Mouse (Mus musculus) urinary bladder, postnatal 36 days (tissue): Measurements from ENCODE around the gene Zbtb9.

Source experiments
- DNase-seq, 2 experiments: peaks; one replicate each; pipeline ENCODE4 v3.0.0; 2022; ENCODE audit warnings: low spot score in 2 of 2, mixed read lengths in 1 of 2

Zbtb9 gene

DNA sequence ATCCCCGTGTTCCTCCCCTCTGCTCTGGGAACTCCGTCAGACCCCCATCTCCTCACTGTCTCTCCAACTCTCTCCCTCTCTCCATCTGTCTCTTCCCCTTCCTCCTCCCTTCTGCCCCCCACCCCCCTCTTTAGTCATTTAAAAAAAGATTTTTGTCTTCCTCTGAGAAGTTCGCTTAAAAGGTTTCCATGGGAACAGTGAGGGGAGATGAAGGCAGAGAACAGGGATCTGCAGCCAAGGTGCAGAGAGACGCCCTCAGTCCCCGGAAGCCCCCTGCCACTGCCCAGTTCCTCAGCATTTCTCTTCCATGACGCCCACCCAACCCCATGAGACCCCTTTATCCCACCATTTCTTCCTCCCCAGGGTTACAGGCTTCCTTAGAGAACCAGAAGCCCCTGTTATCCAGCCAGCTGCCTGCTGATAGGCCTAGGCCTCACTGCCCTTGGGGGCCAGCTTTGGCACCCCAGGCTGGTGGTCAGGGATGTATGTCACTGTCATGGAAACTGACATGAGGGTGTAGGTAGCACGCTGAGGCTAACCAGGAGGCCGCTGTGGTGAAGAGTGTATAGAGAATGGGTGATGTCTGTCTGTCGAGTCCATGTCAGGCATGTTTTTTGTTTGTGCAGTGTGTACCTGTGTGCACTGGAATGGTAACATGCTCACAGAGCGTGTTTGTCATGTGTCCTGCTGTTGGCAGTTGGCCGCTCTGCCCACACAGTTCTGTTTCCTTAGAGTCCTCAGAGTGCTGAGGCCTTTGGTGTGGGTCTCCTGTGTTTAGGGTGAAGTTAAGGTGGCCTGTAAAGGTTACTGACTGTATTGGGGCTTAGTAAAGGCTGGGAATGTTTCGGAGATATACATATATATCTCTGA, 25.5 kb upstream of the Zbtb9 start:
- DNase-seq = no peak

DNA sequence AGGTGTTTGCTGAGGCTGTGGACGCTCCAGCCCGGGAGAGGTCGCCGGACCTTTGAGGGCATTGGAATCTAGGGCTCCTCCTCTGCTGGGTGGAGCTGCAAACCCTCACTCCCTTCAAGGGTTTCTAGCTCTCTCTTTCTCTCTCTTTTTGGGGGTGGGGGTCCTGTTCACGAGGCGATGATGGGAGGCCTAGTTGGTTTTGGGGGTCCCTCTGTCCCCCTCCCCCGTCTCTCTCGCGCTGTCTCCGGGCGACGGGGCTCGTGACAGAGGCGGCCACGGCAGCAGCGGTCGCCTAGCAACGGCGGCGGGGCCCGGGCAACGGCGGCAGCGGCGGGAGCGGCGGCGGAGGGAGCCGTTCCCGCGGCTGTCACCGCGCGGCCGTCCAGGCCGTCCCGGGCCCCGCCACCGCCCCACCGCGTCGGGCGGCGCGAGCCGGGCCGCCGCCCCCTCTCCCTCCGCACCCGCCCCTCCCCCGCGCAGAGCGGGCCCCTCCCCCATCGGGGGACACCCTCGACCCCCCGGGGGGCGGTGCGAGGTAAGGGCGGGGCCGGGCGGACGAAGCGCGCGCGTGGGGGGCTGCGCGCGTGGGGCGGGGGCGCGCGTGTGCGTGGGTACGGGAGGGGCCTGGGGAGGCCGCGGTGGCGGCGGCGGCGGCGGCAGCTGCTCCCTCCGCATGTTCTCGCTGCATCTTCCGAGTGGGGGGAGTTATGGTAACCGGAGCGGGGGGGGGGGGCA, 24.5 kb upstream of the Zbtb9 start:
- peak; percentile 28 to 33 for DNase-seq

DNA sequence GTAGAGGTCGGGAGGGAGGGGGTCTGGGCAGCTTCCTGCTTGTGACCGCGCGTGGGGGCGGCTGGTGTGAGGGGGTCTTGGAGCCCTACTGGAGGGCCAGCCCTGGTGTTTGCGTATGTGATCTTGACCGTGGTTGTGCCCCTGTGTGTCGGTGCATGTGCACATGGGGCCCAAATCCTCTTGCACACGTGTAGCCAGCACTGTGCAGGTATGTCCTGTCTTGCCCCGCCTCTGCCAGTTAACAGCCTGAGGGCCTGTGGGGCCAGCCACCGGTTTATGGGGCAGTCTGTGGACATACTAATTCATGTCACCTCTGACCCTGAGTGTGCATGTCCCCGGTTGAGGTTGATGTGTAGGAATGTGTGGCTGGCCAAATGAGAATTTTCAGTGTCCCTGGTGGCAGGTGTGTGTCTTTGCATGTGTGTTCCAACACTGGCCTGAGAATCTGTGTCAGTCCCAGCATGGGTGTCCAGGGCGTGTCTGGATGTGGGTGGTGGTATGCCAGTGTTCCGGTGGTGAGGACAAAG, 23.9 kb upstream of the Zbtb9 start:
- no peak for DNase-seq

DNA sequence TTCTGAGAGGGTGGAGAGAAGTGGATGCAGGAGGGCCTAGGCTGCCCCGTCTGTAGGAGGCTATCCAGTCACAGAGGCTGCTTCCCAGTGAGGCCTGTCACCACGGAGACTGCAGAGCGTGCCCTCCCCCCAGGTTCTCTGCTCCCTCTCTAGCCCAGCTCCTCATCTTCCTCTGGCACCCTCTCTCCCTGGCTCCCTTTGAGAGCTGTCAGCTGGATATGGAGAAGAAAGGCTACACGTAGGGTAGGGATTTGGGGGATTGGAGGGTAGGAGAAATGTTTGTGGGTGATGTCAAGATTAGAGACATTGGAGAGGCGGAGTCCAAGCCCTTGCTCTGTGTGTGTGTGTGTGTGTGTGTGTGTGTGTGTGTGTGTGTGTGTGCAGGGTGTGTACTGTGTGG, 23.1 kb upstream of the Zbtb9 start:
- DNase-seq = no peak

DNA sequence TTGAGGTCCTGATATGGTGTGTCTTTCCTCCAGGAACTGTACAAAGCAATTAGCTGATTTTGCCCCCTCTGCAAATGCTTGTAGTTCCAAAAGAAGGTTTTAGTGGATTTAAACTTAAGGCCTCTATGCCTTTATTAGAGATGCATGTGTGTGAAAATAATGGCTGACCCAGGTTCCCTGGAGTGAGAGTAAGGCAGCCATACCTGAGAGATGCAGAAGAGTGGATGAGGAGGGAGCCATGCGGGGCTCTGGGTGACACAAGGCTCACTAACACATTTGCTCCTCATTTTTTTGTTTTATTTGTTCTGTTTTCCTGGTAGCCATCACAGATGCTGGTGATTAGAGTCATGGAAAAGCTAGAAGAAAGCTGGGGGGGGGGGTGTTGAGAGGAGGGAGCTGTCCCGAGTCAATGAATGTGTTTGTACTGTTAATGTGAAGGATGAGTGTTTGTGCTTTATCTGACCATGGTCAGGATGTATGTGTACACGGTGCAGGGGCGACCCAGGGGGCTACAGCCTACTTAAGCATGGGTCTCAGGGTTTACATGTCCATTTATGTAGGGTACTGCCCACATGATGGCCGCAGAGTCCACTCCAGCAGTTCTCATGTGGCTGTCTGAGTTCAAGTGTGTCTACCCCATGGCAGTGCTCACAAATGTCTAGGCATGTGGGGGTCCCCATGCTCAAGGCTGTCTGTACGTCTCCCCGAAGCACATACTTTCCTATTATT, 22.2 kb upstream of the Zbtb9 start:
- no peak for DNase-seq

DNA sequence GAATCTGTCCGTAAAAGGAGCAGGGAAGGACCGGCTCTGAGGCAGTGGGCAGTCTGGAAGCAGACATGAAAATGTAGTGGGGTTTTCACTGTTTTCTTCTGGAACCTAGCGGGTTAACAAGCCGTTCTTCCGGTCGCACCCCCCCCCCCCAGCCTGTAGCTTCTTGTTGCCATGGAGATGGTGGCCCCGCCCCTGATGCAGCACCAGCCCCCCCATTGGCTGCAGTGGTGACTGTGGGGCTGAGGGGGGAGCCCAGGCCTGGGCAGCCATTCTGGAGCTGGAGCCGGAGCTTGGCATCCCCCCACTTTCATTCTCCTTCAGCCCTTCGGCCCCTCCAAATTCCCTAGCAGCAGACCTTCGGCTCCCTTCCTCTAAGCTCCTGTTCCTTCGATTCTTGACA, 21.6 kb upstream of the Zbtb9 start:
- DNase-seq = no peak

DNA sequence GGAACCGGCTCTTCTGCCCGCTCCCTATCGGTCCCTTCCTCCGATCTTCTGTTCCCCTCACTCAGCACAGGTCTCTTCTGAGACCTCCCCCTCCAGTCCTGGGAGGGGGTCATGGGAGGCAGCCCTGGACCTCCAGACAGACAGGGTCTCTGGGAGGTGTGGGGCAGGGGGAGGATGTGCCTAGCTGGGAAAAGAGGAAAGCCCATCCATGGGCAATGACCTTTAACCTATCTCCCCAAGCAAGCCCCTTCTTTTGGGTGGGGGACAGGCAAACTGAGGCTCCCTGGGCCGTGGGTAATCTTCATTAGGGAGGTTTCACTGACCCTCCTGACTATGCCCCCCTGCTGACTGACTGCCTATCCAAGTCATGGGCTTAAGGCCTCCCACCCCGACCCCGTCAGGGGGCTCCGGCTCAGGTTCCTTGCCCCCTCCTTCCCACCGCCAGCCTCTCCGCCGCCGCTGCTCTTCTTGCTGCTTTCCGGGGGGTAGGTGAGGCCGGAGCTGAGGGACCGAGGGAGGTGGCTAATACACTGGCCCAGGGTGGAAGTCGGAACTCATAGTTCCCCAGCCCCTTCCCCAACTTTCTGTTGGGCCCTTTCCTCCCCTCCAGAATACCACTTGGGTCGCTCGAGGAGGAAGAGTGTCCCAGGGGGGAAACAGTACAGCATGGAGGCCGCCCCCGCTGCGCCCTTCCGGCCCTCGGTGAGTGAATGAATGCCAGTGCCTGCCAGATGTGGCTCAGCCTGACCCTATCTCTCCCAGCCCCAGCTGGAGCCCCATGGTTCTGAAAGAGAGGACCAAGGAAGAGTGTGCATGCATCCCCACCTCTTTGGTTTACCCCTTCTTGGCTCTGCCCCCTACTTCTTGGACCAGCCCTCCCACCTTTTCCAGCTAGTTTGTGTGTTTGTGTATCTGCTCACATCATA, 20.8 kb upstream of the Zbtb9 start:
- DNase-seq = no peak

DNA sequence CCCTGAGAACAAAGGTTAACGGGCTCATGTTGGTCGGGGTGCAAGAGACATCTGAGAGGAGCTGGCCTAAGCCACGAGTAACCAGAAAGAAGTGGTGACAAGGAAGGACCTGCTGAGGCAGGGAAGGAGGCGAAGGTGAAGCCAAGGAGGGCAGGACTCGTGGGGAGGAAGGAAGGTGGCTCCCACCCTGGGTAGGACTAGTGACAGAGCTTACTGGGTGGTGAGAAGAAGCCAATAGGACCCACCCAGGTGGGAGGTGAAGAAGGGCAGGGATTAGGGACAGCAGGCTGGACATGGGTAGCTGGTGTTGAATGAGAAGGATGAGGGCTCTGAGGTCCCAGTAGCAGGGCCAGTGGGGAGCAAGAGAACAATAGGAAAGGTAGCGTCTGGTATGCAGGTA, 19.8 kb upstream of the Zbtb9 start:
- DNase-seq = no peak

DNA sequence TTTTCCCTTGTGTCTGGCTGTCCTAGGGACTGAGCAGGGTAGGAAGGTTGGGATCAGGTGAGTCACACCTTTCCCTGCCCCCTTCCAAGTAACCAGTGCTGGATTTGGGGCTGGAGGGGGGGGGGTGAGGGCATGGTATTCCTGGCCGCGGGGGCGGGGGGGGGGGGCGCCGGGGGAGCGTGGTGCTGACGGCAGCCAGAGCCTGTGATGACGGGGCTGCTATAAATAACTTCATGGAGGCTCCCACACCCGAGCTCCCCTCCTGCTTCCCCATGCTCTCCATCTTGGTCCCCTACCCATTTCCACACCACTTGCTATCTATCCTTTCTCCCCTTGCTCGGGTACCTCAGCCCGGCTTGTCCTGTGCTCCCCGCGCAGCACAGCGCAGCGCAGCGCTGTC, 19.2 kb upstream of the Zbtb9 start:
- DNase-seq = no peak

DNA sequence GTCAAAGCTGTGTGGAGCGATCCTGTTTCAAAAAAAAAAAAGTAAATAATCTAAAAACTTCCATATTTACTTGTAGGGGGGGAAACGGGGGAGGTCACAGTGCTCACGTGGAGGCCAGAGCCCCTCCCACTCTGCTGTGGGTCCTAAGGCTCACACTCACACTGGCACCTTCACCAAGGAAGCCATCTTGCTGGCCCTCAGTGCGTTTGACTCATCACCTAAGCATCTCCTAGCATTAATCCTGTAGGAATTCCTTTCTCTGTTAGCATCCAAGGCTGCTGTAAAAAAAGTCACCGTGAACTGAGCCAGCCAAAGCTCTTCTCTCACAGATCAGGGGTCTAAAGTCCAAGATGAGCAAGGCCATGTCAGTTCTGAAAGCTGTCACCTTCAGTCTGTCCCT, 16.7 kb upstream of the Zbtb9 start:
- DNase-seq = no peak

DNA sequence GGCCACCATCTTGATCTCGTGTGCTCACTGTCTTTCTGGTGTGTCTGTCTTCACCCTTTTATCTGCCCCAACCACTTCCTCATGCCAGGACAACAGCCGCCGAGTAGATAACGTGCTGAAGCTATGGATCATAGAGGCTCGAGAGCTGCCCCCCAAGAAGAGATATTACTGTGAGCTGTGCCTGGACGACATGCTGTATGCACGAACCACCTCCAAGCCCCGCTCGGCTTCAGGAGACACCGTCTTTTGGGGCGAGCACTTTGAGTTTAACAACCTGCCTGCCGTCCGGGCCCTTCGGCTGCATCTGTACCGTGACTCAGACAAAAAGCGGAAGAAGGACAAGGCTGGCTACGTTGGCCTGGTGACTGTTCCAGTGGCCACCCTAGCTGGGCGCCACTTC, 16.1 kb upstream of the Zbtb9 start:
- no peak for DNase-seq

DNA sequence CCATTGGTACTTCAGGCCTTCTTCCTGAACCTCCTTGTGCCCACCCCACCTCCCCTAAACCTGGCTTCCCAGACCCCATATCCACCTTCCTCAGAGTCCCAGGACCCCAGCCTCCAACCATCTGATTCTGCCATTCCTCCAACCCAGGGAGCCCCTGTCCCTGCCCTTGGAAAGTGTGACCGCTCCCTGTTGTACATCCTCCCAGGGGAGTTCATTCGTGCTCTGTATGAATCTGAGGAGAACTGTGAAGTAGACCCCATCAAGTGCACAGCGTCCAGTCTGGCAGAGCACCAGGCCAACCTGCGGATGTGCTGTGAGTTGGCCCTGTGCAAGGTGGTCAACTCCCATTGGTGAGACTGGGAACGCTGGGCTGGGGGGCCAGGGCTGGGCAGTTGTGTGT, 15.1 kb upstream of the Zbtb9 start:
- DNase-seq = no peak

DNA sequence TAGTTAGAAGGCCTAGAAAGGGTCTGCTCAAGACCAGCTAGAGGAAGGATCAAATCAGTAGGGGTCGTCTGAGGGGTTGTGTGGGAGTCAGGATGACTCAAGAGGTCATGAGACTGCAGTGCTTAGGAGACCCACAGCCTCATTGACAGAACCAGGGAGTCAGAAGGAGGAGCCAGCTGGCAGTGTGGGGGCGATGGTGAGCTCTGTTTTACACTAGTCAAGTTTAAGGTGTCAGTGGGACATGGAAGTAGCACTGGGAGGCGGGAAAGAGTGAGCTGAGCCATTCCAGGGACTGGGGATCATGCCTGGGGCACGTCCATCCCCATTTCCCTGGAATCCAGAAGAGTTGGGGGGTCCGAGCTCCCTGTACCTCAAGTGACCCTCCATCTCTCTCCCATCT, 14.1 kb upstream of the Zbtb9 start:
- no peak for DNase-seq

DNA sequence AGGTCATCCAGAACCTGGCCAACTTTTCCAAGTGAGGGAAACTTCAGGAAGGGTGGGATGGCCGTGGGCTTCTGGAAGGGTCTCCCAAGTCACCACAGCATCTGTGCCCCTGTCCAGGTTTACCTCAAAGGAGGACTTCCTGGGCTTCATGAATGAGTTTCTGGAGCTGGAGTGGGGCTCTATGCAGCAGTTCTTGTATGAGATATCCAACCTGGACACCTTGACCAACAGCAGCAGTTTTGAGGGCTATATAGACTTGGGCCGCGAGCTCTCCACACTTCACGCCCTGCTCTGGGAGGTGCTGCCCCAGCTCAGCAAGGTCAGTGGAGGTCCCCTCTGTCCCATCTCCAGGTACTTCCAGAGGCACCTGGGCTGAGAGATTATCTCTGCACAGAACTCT, 13.2 kb upstream of the Zbtb9 start:
- no peak for DNase-seq

DNA sequence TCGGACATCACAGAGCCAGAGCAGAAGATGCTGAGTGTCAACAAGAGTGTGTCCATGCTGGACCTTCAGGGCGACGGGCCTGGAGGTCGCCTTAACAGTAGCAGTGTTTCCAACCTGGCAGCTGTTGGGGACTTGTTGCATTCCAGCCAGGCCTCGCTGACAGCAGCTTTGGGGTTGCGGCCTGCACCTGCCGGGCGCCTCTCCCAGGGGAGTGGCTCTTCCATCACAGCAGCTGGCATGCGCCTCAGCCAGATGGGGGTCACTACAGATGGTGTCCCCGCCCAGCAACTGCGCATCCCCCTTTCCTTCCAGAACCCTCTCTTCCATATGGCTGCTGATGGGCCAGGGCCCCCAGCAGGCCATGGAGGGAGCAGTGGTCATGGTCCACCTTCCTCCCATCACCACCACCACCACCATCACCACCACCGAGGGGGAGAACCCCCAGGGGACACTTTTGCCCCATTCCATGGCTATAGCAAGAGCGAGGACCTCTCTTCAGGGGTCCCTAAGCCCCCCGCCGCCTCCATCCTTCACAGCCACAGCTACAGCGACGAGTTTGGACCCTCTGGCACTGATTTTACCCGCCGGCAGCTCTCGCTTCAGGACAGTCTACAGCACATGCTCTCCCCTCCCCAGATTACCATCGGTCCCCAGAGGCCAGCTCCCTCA, 11.3 kb upstream of the Zbtb9 start:
- no peak for DNase-seq

DNA sequence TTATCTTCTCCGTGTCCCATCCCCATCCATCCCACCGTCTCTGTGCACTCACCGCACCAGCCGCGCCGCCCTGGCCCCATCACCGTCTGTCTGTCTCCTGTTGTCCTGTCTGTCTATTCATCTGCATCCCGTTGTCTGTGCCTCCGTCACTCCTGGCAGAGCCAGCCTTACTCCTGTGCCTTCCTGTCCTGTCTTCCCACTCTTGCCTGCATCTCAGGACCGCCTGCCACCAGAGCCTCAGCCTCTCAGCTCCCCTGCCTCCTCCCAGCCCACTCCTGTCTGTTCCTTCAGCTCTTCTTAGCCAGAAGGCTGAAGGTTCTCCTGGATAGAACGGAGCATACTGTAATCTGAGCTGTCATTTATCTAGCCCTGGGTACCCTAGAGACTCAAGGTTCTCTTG, 6.0 kb upstream of the Zbtb9 start:
- DNase-seq = no peak

DNA sequence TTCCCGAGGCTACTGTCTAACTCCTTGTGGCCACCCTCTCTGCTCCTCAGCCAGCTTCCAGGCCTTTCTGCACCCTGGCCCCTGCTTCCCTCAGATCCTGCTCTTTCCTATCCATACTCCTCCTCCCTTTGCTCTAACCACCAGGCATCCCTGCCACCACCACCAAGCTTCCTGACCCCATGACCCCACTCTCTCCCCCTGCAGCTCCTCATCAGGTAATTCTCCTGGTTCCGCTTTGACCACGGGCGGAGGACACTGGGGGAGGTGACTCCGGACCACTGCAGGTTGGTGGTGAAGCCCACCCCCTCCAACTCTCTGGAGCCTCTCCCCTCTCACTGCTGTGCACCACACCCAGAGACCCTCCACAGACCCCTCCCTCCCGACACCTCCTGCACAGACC, 5.5 kb upstream of the Zbtb9 start:
- DNase-seq = no peak

DNA sequence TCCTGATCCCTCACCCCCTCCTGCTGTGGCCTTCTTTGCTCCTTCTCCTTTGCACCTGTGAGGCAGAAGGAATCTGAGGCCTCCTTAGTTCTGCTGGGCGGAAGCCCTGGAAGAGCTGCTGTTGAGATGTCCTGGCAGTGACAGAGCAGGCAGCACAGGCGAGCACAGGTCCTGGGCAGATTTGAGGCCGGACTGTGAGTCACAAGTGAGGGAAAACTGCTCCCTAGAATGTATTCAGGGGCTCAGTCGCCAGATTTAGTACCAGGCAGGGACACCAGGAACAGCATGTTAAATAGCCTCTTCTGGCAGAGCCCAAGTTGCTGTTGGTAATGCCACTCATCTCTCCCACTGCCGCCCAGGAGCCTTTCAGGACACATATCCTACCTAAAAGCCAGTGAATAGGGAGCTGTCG, 4.8 kb upstream of the Zbtb9 start:
- no peak for DNase-seq

DNA sequence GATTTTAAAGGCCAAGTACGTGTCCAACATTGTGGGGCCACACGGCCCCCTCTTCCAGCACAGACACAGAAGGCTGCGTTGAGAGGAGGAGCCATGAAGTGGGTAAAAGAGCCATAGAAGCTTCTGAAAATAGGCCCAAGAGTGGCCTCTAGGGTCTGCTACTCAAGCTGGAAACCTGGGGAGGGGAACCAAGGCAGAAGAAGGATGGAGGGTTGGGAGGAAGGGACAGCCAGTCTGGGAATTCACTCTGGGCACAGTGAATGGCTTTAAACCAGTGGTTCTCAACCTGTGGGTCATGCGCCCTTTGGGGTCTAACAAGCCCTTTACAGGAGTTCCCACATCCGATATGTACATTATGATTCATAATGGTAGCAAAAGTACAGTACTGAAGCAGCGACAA, 3.7 kb upstream of the Zbtb9 start:
- DNase-seq = no peak

DNA sequence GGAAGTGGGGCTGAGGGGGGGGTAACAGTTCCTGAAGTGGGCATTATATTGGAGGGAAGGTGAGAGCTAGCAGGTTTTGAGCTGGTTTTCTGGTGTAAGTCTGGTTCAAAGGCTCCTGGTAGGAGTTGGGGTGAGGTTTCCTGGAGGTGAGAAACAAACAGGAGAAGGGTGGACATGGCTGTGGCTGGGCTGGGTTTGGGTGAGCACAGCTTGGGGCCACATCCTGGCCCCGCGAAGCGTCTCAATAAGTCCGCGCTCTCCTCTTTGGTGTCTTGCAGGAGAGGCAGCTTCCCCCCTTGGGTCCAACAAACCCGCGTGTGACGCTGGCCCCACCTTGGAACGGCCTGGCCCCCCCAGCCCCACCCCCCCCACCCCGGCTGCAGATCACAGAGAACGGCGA, 2.7 kb upstream of the Zbtb9 start:
- DNase-seq = no peak
